Mouse (Mus musculus): Measurements from ENCODE around the gene Iqschfp.

Iqschfp gene

DNA sequence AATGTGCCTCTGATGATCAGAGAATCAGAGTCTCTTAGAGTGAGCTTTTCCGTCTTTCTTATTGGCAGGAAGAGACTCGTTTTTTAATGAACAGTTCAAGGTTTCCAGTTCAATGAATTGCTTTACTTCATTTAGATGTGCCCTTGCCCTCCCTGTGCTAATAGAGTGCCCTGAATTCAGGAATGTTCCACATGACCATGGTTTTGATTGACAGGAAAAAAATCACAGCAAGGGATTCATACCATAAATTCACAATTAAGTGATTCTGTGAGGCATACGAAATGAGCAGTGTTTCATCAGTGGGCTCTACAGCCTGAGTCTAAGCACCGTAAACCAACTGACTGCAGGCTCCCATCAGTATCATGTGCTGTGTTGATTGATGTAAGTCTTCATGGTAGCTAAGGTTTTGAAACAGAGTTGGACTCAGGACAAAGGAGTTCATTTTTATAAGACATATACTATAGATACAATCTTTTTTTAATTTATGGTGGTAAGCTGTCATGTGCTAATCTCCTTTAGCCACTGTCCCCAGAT lies 312.0 kb downstream of the Iqschfp start:
- DNase-seq (ENCODE audit: low spot score), result no peak

DNA sequence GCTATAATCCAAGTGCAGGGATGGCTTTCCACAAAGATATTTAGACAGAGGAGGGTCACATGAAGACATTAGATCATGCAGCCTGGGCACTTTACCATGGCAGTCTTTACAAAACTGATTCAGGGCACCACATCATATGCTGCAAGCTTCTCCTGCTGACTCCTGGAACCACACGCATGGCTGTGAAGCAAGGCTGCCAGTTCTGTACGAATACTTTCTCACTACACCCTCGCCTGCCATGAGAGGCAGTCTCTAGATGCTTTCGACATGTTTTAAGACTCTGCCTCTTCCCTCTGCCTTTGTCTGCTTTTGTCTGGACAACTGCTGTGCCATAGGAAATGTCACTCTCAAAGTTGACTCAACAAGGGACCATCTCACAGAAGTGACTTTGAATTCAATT lies 318.4 kb downstream of the Iqschfp start:
- no peak for DNase-seq (ENCODE audit: low spot score)

DNA sequence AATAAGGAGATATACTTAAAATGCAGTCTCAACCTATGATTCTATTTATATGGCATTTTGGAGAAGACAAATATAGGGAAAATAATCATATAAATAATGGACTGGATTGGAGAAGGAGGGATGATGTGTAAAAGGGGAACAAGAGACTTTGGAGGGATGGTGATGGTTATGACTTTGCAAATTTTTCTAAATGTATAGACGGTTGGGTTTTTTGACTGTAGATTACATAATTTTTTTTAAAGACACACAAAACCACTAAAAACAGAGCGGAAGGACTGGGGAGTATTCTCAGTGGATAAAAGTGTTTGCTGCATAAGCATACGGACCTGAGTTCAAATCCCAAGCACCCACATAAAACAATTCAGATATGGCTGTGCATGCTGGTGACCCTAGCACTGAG lies 329.4 kb downstream of the Iqschfp start:
- DNase-seq (ENCODE audit: low spot score), result no peak

DNA sequence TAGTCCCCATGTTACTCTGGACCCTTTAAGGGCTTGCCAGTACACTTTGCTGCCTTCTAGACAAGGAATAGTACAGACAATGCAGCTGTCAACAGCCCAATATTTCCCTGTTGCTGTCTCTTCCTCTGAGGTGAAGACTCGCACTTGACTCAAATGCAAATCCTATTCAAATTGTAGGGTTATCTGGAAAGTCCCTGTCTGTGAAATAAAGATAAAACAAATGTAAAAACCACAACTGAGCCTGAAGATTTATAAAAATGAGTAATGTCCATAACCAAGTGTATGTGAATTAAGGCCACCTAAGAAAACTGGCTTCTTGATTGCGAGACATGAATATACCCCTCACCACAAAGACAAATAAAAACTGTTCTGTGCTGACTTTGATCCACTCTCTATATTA lies 347.9 kb downstream of the Iqschfp start:
- DNase-seq (ENCODE audit: low spot score), result no peak

DNA sequence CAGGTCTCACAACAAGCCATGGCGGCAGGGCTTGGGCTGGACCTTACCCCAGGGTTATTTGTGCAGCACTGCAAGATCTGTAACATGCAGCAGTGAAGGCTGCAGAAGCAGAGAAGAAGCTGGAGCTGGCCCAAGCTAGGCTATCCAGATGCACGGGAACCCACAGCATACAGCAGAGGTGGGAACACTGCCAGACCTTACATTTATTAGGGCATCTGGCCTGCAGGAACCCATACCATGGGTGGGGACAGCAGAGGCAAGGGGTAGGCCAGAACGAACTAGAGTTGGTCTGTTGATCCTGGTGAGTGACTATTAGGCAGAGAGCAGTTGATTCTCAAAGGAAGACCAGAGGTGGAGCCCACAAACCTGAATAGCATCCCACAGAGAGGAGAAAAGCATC lies 351.2 kb downstream of the Iqschfp start:
- no peak for DNase-seq (ENCODE audit: low spot score)

DNA sequence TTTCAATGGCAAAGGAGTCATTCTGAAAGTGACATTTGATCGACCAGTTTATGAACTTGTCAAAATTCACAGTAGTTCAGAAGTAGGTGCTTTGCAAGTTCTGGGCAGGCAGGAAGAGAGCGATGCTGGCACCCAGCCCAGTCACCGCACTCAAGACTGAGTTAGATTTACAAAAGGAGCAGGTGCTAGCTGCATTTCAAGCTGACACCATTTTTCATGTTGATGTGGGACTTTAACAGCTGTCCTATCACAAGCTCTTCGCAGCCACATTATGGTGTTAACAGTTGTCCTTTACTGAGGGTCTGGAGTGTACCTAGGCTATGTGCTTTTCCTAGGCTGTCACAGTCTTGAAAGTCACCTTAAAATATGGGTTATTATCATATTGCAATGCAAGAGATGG lies 354.1 kb downstream of the Iqschfp start:
- DNase-seq (ENCODE audit: low spot score), result no peak

DNA sequence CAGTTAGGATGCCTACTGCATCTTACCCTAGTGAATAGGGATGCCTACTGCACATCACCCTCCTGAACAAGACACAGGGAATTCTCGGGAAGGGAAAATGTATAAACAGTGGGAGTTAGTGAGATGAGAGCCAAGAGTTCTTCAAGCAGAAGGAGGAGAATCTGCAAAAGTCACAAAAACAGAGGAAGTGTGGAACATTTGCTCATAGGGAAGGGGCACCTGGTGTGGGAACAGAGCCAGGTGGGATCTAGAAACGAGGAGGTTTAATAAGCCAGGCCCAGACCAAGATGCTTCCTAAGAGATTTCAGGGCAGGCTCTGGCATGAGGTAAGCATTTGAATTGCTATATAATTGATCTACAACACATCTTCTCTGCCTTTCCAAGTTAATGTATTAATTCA lies 358.6 kb downstream of the Iqschfp start:
- no peak for DNase-seq (ENCODE audit: low spot score)

DNA sequence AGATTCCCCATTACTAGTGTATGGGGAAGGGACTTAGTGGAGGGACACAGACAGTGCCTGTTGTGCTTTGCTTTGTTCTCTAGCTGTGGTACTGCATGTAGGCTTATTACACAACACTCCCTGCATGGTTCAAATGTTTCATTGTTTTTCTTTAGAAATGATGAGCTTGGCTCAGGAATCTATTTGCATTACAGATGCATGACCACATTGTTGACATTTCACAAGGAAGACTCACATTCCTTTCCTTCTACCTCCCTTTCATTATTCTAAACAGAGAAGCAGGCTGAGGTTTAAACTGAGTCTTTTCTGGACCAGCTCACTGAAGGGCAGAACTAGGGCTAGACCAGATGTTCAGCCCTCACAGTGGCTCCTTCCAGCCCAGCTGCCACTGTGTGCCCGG lies 360.3 kb downstream of the Iqschfp start:
- DNase-seq (ENCODE audit: low spot score), result no peak

DNA sequence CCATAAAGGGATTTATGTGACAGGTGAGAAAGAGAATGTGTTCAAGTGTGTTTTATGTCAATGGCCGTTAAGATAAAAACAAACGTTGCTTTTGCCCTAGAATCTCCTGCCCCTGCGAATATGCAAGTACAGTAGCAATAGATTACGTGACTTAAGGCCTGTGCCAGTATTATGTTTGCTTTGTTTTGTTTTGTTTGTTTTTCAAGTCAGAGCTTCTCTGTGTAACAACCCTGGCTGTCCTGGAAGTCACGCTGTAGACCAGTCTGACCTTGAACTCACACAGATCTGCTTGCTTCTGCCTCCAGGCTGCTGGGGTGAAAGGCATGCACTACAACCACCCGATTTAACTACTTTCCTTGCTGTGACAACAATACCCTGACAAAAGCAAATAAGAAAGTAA lies 370.3 kb downstream of the Iqschfp start:
- DNase-seq (ENCODE audit: low spot score), result no peak

DNA sequence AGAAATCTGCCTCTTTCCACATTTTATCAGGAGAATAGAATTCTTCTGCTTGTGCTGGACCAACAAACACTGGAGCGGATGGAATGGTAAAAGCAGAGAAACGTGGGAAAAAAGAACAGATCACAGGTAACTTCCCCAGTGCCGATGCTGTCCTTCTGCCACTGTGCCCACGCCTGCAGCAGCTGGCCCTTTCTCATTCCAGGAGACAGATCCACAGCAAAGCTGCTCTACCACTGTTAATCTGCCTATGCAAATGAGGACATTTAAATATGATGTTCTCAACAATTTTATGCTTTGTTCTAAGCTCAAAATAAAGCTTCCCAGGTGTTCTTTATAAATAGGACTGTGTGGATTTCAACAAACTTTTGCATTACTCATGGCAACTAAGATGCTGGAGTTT lies 375.9 kb downstream of the Iqschfp start:
- DNase-seq (ENCODE audit: low spot score), result no peak

DNA sequence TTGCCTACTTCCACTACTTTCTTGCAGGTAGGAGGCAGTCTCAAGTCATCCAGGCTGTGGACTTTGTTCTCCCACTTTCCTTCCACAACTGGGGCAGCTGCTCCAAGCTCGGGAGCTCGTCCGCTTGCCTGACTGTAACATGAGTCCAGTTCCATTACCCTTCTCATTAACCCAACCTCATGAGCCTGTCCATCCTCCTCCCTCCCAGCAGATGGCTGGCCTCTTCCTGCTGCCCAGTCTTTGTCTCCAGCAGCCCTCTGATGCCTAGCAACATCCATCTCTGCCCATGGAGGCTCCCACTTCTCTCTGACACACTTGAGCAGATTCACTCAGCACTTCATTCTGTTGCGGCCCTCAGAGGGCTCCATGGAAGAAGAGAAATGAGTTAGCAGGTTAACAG lies 377.2 kb downstream of the Iqschfp start:
- DNase-seq (ENCODE audit: low spot score), result no peak

DNA sequence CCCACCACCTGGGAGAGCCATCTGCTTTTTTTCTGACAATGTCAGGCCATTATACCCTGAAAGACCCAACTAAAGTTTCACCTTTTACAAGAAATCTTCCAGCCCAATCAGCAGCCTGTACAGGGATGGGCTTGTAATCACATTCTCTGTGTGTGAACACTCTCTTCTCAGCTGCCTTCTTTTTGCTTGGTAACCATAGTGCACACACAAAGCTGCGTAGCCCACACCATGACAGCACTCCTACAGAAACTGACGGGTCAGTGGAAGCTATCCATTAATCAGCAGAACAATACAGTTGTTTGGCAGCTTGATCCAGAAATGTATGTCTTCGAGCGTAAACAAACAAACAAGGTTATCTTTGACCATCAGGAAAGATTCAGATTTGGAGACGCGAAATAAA lies 378.2 kb downstream of the Iqschfp start:
- no peak for DNase-seq (ENCODE audit: low spot score)

DNA sequence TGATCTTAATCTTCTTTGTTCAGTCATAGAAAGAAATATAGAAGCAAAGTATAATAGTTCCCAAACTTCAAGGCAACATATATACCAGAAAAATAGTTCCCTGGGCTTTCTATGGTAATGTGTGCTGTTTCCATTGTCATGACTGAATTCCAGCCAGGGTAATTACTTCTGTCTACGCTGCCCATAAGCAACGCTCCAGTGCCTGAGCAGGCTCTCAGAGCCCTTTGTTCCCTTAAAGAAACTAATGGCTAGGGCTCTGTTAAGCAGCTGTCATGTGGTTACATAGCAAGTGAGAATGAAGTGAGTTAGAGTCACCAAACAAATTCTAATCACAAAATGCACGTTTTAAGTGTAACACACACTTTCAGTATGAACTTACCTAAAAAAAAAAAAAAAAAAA lies 379.4 kb downstream of the Iqschfp start:
- DNase-seq (ENCODE audit: low spot score), result no peak

DNA sequence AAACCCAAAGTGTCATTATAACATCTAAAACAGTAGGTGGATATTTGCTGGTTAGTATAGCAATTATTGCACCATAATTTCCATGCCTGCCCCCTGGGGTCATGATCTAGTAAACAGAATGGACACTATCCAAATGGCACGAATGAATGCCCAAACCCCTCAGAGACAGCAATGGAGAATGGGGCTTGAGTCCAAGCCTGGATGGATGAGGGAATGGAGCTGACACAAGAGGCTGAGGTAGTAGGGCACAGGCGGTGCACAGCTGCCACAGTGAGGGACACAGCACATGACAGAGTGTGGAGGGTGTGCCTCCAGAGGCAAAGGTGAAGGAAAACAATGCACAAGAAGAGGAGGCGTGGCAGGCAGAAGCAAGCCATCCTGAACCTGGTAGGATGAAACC lies 379.8 kb downstream of the Iqschfp start:
- no peak for DNase-seq (ENCODE audit: low spot score)

DNA sequence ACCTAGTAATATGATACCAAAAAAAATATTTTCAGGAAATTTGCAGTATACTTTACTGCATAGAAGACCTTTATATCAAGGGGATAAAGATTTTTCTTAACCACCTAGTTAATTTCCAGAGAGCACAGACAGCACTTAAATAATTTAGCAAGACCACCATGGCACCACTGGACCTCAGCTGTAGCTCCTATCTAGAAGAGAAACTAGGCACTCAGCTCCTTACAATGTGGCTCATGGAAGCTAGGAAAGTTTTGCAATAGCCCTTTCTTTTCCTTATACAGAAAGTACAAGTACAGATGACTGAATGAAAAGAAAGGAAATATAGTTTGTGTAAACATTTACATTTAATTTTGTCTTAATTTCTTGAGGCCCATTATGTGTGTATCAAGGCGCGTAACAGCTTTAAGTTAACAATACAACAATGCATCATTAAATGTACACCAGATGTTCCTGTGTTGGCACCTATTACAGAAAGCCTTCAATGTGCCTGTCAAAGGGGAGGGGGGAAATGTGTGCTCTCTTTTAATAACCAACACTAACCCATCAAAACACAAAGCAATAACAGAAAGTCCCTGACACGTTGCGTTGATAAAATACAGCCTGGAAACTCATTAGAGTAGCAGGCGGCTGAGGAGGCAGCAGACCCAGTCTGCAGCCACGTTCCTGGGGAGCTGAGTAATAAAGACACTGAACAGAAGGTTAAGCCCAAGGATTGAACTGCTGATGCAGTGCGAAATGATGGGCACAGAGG lies 391.0 kb downstream of the Iqschfp start:
- no peak for DNase-seq (ENCODE audit: low spot score)

DNA sequence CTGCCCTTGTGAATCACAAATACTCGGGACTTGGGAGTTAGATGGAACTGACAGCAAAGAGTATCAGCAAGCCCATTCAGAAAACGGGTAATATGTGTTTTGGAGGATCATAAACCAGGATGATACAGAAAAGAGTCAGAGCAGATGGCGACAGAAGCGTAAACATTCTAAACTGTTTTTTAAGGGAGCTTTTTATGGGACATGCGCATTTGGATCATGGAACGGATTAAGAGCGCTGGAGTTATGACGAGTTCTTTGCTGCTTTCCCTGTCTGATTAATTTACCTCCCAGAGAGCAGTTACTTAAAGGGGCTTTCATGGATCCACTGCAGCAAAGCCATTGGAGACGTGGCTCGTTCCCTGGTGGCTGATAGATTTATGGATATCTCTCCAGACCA lies 391.6 kb downstream of the Iqschfp start:
- no peak for DNase-seq (ENCODE audit: low spot score)

DNA sequence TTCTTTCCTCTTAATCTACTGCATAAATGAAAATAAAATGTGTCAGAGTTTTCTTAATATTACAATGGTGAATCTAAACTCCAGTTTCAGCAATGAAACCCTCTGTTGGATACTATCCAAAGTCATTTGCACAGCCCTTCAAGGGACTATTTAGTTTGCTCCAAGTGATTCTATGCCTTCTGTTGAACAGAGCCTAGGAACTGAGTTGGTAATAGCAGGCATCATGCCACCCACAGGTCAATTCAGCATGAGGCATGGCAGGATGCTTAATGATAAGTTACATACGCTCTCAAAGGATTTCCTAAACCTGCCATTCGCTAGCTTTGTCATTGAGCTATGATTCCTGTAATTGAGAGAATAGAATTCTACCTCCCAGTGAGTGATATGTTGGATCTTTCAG lies 392.5 kb downstream of the Iqschfp start:
- no peak for DNase-seq (ENCODE audit: low spot score)

DNA sequence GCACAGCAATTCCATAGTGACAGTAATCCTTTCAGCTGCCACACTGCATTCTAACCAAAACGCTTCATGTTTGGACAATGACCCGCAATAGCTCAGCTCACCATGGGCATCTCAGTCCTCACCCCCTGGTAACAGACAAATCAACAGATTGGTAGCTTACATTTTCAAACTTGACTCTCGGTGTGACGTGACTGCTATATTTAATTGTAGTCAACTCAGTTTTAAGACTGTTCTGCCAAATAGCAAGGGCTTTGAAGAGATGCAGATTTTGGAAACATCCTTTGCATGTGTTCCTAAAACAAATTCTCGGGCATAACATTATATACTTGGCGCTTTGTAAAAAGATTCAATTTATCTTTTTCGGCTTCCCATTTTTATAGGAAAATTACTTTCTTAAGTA lies 404.7 kb downstream of the Iqschfp start:
- DNase-seq (ENCODE audit: low spot score), result no peak

DNA sequence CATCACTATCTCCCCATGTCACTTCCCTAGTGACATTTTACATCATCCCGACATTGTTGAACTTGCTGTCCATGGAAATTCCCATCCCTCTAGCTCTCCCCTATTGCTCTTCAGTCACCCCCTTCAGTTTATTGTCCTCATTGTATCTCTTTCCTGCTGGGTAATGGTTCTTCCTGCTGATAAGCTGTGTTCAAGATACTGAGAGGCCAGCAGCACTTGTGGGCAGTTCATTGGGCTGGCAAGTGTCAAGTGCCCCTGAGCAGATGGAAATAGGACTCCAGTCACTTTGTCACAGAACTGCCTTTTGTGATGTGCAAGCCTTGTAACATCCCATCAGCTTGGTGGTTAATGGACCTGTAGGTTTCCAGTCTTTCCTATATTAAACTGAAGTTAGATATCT lies 413.6 kb downstream of the Iqschfp start:
- DNase-seq (ENCODE audit: low spot score), result no peak

DNA sequence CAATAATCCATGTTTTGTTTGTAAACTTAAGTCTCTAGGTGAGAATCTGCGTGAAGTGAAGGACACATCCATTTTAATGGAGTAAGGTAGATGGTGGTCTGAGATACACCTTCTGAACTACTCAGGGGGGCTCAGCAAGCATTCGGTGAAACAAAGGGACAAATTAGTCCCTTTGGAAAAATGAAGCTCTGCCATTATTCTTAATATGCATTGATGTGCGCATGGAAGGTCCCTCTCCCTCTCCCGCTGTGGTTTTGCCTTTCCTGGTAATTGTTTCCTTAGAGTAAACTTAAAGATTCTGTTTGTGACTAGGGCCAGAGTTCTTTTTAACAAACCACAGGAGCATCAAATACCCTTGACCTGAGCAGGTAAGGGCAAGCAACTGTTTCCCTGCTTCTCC lies 414.7 kb downstream of the Iqschfp start:
- DNase-seq (ENCODE audit: low spot score), result no peak

DNA sequence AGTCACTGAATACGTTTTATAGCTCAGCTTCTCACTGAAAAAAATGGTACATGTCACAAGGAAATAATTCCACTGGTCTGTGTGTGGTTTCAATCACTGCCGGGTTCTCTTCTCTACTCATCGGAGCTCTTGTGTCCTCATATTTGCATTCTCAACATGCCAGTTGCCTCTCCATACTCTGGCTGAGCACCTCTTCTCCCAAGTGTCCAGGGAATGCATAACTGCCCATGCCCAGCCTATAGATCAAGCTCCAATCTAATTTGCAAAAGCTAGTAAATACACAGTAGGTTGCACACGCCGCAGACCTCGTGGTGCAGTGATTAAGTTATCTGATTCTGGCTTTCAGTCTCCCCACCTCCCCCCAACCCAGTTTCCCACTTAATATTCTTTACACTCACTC lies 433.5 kb downstream of the Iqschfp start:
- DNase-seq (ENCODE audit: low spot score), result no peak

DNA sequence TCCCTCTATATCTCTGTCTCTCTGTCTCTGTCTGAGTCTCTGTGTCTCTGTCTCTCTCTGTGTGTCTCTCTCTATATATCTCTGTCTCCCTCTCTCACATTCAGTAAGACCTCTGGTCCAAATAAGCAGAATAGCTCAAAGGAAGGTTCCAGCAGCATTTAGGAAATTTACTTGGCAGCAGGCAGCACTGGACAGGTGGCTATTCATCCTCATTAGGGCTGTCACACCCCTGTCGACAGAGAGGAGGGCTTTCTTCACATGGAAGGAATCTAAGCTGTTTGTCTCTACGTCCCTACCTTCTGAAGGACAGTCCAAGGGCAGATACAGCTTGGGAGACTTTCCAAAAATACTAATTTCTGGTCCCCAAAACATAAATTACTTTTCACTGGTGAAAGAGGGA lies 440.5 kb downstream of the Iqschfp start:
- DNase-seq (ENCODE audit: low spot score), result no peak

DNA sequence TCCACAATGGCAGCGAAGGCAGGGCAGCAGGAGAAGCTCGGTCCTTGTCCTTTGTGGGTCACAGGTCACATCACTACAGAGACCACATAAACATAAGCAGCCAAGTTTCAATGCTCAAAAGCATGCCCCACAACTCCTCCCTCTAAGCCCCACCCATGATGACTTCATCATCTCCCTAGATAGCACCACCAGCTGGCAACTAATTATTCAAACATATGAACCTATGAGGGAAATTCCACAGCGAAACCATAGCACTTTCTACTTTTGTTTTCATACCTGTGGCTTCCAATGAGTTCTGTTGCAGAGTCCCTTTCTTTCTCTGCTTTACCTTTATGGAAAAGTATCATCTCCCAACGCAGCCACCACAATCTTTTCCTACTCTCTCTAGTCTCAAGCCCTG lies 443.5 kb downstream of the Iqschfp start:
- DNase-seq (ENCODE audit: low spot score), result no peak

DNA sequence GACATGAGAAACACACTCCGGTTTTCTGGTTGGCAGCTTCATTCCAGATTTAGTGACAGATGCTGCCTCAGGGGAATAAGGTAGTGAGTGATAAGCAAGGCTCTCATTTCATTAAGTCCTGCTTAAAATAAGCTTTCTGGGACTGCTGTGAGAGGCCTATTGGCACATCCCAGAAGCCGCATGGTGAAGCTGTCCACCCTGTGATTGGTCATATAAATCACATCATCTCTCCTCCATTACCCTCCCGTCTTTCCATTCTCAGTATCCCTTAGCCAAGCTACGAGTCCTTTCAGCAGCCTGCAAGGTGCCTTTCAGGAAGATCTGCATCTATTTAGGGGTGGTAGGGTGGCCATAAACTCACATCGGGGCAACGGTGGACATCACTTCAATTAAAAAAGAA lies 458.6 kb downstream of the Iqschfp start:
- DNase-seq (ENCODE audit: low spot score), result no peak
